Mouse (Mus musculus): ENCODE results near the gene 4933402J07Rik.

The 4933402J07Rik gene

GRCm38 (mm10) chr8:87621181-87621580, 57.5 kb downstream of the 4933402J07Rik start:
- no peak for DNase-seq (ENCODE audit: low spot score)

GRCm38 (mm10) chr8:87629656-87630055, 66.0 kb downstream of the 4933402J07Rik start:
- no peak for DNase-seq (ENCODE audit: low spot score)

GRCm38 (mm10) chr8:87631776-87632175, 68.1 kb downstream of the 4933402J07Rik start:
- DNase-seq (ENCODE audit: low spot score): no peak

GRCm38 (mm10) chr8:87636226-87636742, 72.6 kb downstream of the 4933402J07Rik start:
- no peak for DNase-seq (ENCODE audit: low spot score)

Data from testis, postnatal 14 days (tissue).